Mouse (Mus musculus) kidney, adult 2 months (tissue): ENCODE results near the gene Ahnak2. TPM values are rescaled to one million over a fixed set of nuclear protein-coding genes. Genes with fewer than 3 reads are reported as not detected.

Experiments used
- DNase-seq: peaks from one replicate; pipeline ENCODE4 v3.0.0; 2021
- H3K27ac ChIP-seq: fragments of 200-500 bp; 2 replicates; pipeline ENCODE4 v1.5.1; 2012; ENCODE audit warnings: low read depth, low read length, control low read depth, inconsistent platforms; ENCODE audit not compliant: insufficient read depth
- H3K27me3 ChIP-seq: fragments of 200-500 bp; replicated peaks from 2 replicates; pipeline ENCODE4 v1.6.1; 2012; ENCODE audit warnings: mild to moderate bottlenecking, moderate library complexity, low read length, inconsistent platforms; ENCODE audit not compliant: control insufficient read depth, insufficient read depth
- H3K36me3 ChIP-seq: fragments of 200-500 bp; 2 replicates; pipeline ENCODE4 v1.6.1; 2012; ENCODE audit warnings: mild to moderate bottlenecking, moderate library complexity, low read length, inconsistent platforms; ENCODE audit not compliant: control insufficient read depth, insufficient read depth
- H3K4me1 ChIP-seq: fragments of 200-500 bp; 2 replicates; pipeline ENCODE4 v1.6.1; 2011; ENCODE audit warnings: low read length; ENCODE audit not compliant: control insufficient read depth, insufficient read depth
- H3K4me3 ChIP-seq: fragments of 200-500 bp; 2 replicates; pipeline ENCODE4 v1.5.1; 2011; ENCODE audit warnings: mild to moderate bottlenecking, low read depth, low read length, control low read depth; ENCODE audit not compliant: insufficient read depth
- CTCF ChIP-seq: fragments of 200-500 bp; conservative IDR thresholded peaks from 2 replicates; pipeline ENCODE4 v1.5.1; 2011; ENCODE audit warnings: low read depth, mild to moderate bottlenecking, control low read depth, low read length, moderate library complexity, mixed read lengths; ENCODE audit not compliant: insufficient read depth, insufficient read length
- POLR2A ChIP-seq: fragments of 200-500 bp; IDR thresholded peaks from one replicate; pipeline ENCODE4 v1.6.1; 2011; ENCODE audit warnings: low read depth, low read length, control low read depth
- WGBS: fragments of 180-500 bp; shearing (Covaris S2); methylation state at CpG from one replicate; pipeline ENCODE4 v1.1.7; 2018; 5-methylcytosine and 5-hydroxymethylcytosine counted together
- polyA plus RNA-seq: library from polyadenylated mRNA; depleted of rRNA; stranded (reverse); fragments of >200 nt; gene quantifications from 2 replicates; pipeline ENCODE4 v1.2.3, GENCODE M21; 2012

Gene Ahnak2
- polyA plus RNA-seq, 1 experiment: 0.70 TPM

DNA sequence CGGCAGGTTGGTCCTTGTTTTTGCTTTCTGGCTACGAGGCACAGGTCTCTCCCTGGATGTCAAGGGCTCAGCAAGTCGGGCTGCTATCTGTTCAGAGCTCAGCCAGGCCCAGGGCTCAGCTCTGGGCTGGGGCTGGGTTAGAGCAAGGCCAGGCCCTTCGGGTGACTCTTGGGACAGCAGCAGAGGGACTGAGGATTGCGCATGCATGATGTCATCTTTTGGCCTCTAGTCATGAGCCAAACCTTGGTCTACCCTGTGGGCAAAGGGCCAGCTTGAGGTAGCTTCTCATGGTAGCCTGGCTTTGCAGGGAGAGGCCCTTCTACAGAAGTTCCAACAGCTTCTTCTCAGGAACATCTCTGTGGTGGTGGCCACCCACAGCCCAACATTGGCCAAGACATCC, 38.3 kb downstream of the Ahnak2 start:
- Histone ChIP-seq H3K27me3 (no peaks in the 10 kb centered on the region), H3K4me1 (no peaks in the 10 kb centered on the region), H3K4me3 (no peak overlapping the region), H3K27ac (no peak overlapping the region), H3K36me3 (no peaks in the 10 kb centered on the region)
- 85% methylated on average over 5 of the region's 5 CpGs for WGBS
- DNase-seq: no peak
- no peak for TF ChIP-seq POLR2A
- TF ChIP-seq CTCF: no peak

- TF ChIP-seq CTCF: no peak
- Histone ChIP-seq H3K36me3 (no peaks in the 10 kb centered on the region), H3K4me1 (no peaks in the 10 kb centered on the region), H3K4me3 (no peak overlapping the region), H3K27ac (no peak overlapping the region), H3K27me3 (no peaks in the 10 kb centered on the region)
- DNase-seq: no peak
- 83% methylated on average over 4 of the region's 4 CpGs for WGBS
Measured at GRCm38 (mm10) chr12:112763176-112763575, 39.3 kb downstream of the Ahnak2 start.

DNA sequence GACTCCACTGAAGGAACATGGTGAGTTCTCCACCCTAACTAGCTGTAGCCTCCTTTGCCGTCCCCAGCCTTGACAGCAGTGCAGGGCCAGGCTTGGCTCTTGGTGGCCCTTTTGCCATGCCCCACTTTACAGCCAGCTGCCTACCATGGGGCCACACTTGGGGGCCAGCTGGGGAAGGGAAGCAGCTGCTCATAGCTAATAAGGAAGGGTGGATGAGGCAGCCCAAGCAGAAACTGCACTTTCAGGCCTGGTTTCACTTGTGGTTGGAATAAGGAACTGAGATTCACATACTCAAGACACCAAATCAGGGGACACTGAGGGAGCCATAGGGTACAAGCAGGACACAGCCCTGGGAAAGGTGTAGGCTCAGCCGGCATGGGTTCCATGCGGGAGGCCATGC, 40.4 kb downstream of the Ahnak2 start:
- no peaks in the 10 kb centered on the region for H3K27me3 ChIP-seq
- no peaks in the 10 kb centered on the region for H3K4me1 ChIP-seq
- no peak overlapping the region for H3K4me3 ChIP-seq
- TF ChIP-seq POLR2A: no peak
- no peak for TF ChIP-seq CTCF
- no peak for DNase-seq
- 83% methylated on average over 3 of the region's 3 CpGs for WGBS
- no peak overlapping the region for H3K27ac ChIP-seq
- H3K36me3 ChIP-seq: no peaks in the 10 kb centered on the region

GRCm38 (mm10) chr12:112761411-112761810, 41.0 kb downstream of the Ahnak2 start:
- H3K4me3 ChIP-seq: no peak overlapping the region
- no peak overlapping the region for H3K27ac ChIP-seq
- no peaks in the 10 kb centered on the region for H3K27me3 ChIP-seq
- 93% methylated on average over 4 of the region's 4 CpGs for WGBS
- H3K4me1 ChIP-seq: no peaks in the 10 kb centered on the region
- DNase-seq: no peak
- H3K36me3 ChIP-seq: no peaks in the 10 kb centered on the region
- TF ChIP-seq POLR2A: no peak
- TF ChIP-seq CTCF: no peak

- TF ChIP-seq CTCF: no peak
- H3K36me3 ChIP-seq: no peaks in the 10 kb centered on the region
- no peaks in the 10 kb centered on the region for H3K27me3 ChIP-seq
- no peak within 1 kb of the TSS for H3K27ac ChIP-seq
- 41% methylated on average over 4 of the region's 4 CpGs for WGBS
- no peak within 1 kb of the TSS for H3K4me3 ChIP-seq
- no peak for DNase-seq
- H3K4me1 ChIP-seq: no peaks in the 10 kb centered on the region
Measured at GRCm38 (mm10) chr12:112760154-112760926, 42.1 kb downstream of the Ahnak2 start, which contains the start of gene Pld4. TSS of gene Pld4 (plus strand) at chr12:112760655.

- no peak for DNase-seq
- Histone ChIP-seq H3K36me3 (no peaks in the 10 kb centered on the region), H3K4me3 (no peak overlapping the region), H3K4me1 (no peaks in the 10 kb centered on the region), H3K27ac (no peak overlapping the region), H3K27me3 (no peaks in the 10 kb centered on the region)
- TF ChIP-seq CTCF: no peak
- TF ChIP-seq POLR2A: no peak
- 91% methylated on average over 3 of the region's 3 CpGs for WGBS
Measured at GRCm38 (mm10) chr12:112759471-112759870, 43.0 kb downstream of the Ahnak2 start.

- 85% methylated on average over 5 of the region's 5 CpGs for WGBS
- no peaks in the 10 kb centered on the region for H3K4me1 ChIP-seq
- no peak overlapping the region for H3K27ac ChIP-seq
- no peak overlapping the region for H3K4me3 ChIP-seq
- DNase-seq: no peak
- no peaks in the 10 kb centered on the region for H3K36me3 ChIP-seq
- TF ChIP-seq CTCF: no peak
- TF ChIP-seq POLR2A: no peak
- H3K27me3 ChIP-seq: no peaks in the 10 kb centered on the region
Measured at GRCm38 (mm10) chr12:112757896-112758295, 44.6 kb downstream of the Ahnak2 start.
